Mouse (Mus musculus) cerebellum, adult 2 months (tissue): ENCODE data around the gene Mfsd5. TPM values are rescaled to one million over a fixed set of nuclear protein-coding genes. Genes with fewer than 3 reads are reported as not detected.

Source experiments
- DNase-seq, 2 experiments: peaks; one replicate each; pipeline ENCODE4 v3.0.0; 2021
- H3K27ac ChIP-seq: fragments of 200-500 bp; 2 replicates; pipeline ENCODE4 v1.5.1; 2012; ENCODE audit warnings: low read length, control low read depth, inconsistent platforms; ENCODE audit not compliant: insufficient read depth
- H3K27me3 ChIP-seq: fragments of 200-500 bp; 2 replicates; pipeline ENCODE4 v1.6.1; 2012; ENCODE audit warnings: inconsistent platforms, mild to moderate bottlenecking, low read length, moderate library complexity; ENCODE audit not compliant: control insufficient read depth, insufficient read depth
- H3K4me1 ChIP-seq: fragments of 200-500 bp; 2 replicates; pipeline ENCODE4 v1.6.1; 2011; ENCODE audit warnings: low read length; ENCODE audit not compliant: control insufficient read depth, insufficient read depth
- H3K4me3 ChIP-seq: fragments of 200-500 bp; replicated peaks from 2 replicates; pipeline ENCODE3; 2011; ENCODE audit warnings: mild to moderate bottlenecking, low read depth, low read length, control low read depth; ENCODE audit not compliant: insufficient read depth
- CTCF ChIP-seq: fragments of 200-500 bp; IDR thresholded peaks from 2 replicates; pipeline ENCODE4 v1.5.1; 2011; ENCODE audit warnings: low read depth, mild to moderate bottlenecking, control low read depth, low read length, moderate library complexity, borderline replicate concordance; ENCODE audit not compliant: insufficient read depth
- POLR2A ChIP-seq: fragments of 200-500 bp; IDR thresholded peaks from 2 replicates; pipeline ENCODE4 v1.6.1; 2011; ENCODE audit warnings: low read length, control low read depth, borderline replicate concordance; ENCODE audit not compliant: insufficient read depth
- WGBS: fragments of 180-500 bp; shearing (Covaris S2); methylation state at CpG from one replicate; pipeline ENCODE4 v1.1.7; 2018; 5-methylcytosine and 5-hydroxymethylcytosine counted together
- polyA plus RNA-seq: library from polyadenylated mRNA; depleted of rRNA; stranded (reverse); fragments of >200 nt; gene quantifications from 2 replicates; pipeline ENCODE4 v1.2.3, GENCODE M21; 2012; rRNA removed

The Mfsd5 gene
- polyA plus RNA-seq, 1 experiment, result 62.3 TPM

- no peak overlapping the region for H3K27ac ChIP-seq
- H3K4me3 ChIP-seq, result no peak overlapping the region
- no peak for TF ChIP-seq POLR2A
- no peak for TF ChIP-seq CTCF
- no peaks in the 10 kb centered on the region for H3K27me3 ChIP-seq
- no peaks in the 10 kb centered on the region for H3K4me1 ChIP-seq
- no peak for DNase-seq
Observed at GRCm38 (mm10) chr15:102311489-102311888, 32.2 kb downstream of the Mfsd5 start.

- no peak overlapping the region for H3K4me3 ChIP-seq
- H3K27ac ChIP-seq, result no peak overlapping the region
- TF ChIP-seq CTCF, result no peak
- no peak for TF ChIP-seq POLR2A
- WGBS, result 87% methylated on average over 8 of the region's 8 CpGs
- H3K4me1 ChIP-seq, result no peaks in the 10 kb centered on the region
- DNase-seq, result no peak
- H3K27me3 ChIP-seq, result no peaks in the 10 kb centered on the region
Observed at GRCm38 (mm10) chr15:102315292-102315691, 36.0 kb downstream of the Mfsd5 start.

GRCm38 (mm10) chr15:102316263-102316662 is 37.0 kb downstream of the Mfsd5 start:
- WGBS, result 82% methylated on average over 6 of the region's 6 CpGs

GRCm38 (mm10) chr15:102324654-102325473 is 45.6 kb downstream of the Mfsd5 start:
- Histone ChIP-seq H3K4me3 (no peak overlapping the region), H3K27ac (no peak overlapping the region), H3K4me1 (0 out of 2 replicates have a peak, but pooled peaks cover 2% of the 10 kb centered on the region), H3K27me3 (no peaks in the 10 kb centered on the region)
- WGBS, result 69% methylated on average over 12 of the region's 12 CpGs
- TF ChIP-seq CTCF (no peak), POLR2A (no peak)
- peak; percentile 34 to 39 for DNase-seq

More at GRCm38 (mm10) chr15:102316263-102316662, 37.0 kb downstream of the Mfsd5 start:
- Histone ChIP-seq H3K27ac (no peak overlapping the region), H3K4me1 (no peaks in the 10 kb centered on the region), H3K27me3 (no peaks in the 10 kb centered on the region), H3K4me3 (no peak overlapping the region)
- TF ChIP-seq POLR2A, result no peak
- TF ChIP-seq CTCF, result peak; percentile 81
- peak; percentile 55 to 64 for DNase-seq

GRCm38 (mm10) chr15:102326022-102326576 is 46.8 kb downstream of the Mfsd5 start, which contains the start of gene Pfdn5:
Gene Pfdn5 (plus strand): TSS chr15:102326116.
- H3K4me1 ChIP-seq, result peaks cover 4% of the 10 kb centered on the region; the same call in 1 of the 2 replicates

GRCm38 (mm10) chr15:102326892-102327291 is 47.6 kb downstream of the Mfsd5 start:
- no peak for DNase-seq
- H3K27ac ChIP-seq, result no peak overlapping the region
- peaks cover 5% of the 10 kb centered on the region; the same call in 1 of the 2 replicates for H3K4me1 ChIP-seq
- 64% methylated on average over 8 of the region's 8 CpGs for WGBS
- peak overlapping the region; percentile 78 for H3K4me3 ChIP-seq
- no peak for TF ChIP-seq POLR2A
- TF ChIP-seq CTCF, result no peak
- H3K27me3 ChIP-seq, result no peaks in the 10 kb centered on the region

More at GRCm38 (mm10) chr15:102326022-102326576, 46.8 kb downstream of the Mfsd5 start, which contains the start of gene Pfdn5:
- TF ChIP-seq CTCF (no peak; the same call in 1 of the 2 replicates), POLR2A (peak; percentile 61)
- H3K4me3 ChIP-seq, result peak within 1 kb of the TSS; percentile 78
- H3K27ac ChIP-seq, result peak within 1 kb of the TSS; percentile 46
- no peaks in the 10 kb centered on the region for H3K27me3 ChIP-seq
- WGBS, result under 1% methylated on average over 40 of the region's 40 CpGs
- peak; percentile 88 for DNase-seq

Other genes starting within 250 kb of the Mfsd5 start
- 114 TPM in 2 replicates for gene Eif4b, start 205.7 kb upstream of the Mfsd5 start, polyA plus RNA-seq
- 33.6 and 33.7 TPM in 2 replicates for gene Tns2, start 179.0 kb upstream of the Mfsd5 start, polyA plus RNA-seq
- gene Spryd3, start 143.2 kb upstream of the Mfsd5 start, polyA plus RNA-seq, result 159 and 161 TPM in 2 replicates
- 15.0 and 18.7 TPM in 2 replicates for gene Igfbp6, start 135.1 kb upstream of the Mfsd5 start, polyA plus RNA-seq
- gene Soat2, start 128.9 kb upstream of the Mfsd5 start, polyA plus RNA-seq, result 0.08 TPM in 1 of 2 replicates, not detected in the other
- gene Zfp740, start 76.2 kb upstream of the Mfsd5 start, polyA plus RNA-seq, result 79.3 and 81.7 TPM in 2 replicates
- 53.0 and 60.3 TPM in 2 replicates for gene Csad, start 74.7 kb upstream of the Mfsd5 start, polyA plus RNA-seq
- gene Itgb7, start 47.5 kb upstream of the Mfsd5 start, polyA plus RNA-seq, result 5.2 and 8.4 TPM in 2 replicates
- 12.8 and 12.9 TPM in 2 replicates for gene Rarg, start 21.9 kb upstream of the Mfsd5 start, polyA plus RNA-seq
- 0.13 and 0.15 TPM in 2 replicates for gene Gm9918, start 8.9 kb upstream of the Mfsd5 start, polyA plus RNA-seq
- gene Espl1, start 16.8 kb downstream of the Mfsd5 start, polyA plus RNA-seq, result 0.62 and 0.86 TPM in 2 replicates
- gene Pfdn5, start 46.7 kb downstream of the Mfsd5 start, polyA plus RNA-seq, result 318 and 360 TPM in 2 replicates
- 106 and 110 TPM in 2 replicates for gene Myg1, start 52.3 kb downstream of the Mfsd5 start, polyA plus RNA-seq
- 29.7 and 33.1 TPM in 2 replicates for gene Aaas, start 71.3 kb downstream of the Mfsd5 start, polyA plus RNA-seq
- 1.4 TPM in 2 replicates for gene Sp7, start 87.7 kb downstream of the Mfsd5 start, polyA plus RNA-seq
- gene Sp1, start 126.7 kb downstream of the Mfsd5 start, polyA plus RNA-seq, result 12.6 and 14.1 TPM in 2 replicates
- gene Amhr2, start 165.9 kb downstream of the Mfsd5 start, polyA plus RNA-seq, result 3.2 TPM in 2 replicates
- 160 and 164 TPM in 2 replicates for gene Prr13, start 179.6 kb downstream of the Mfsd5 start, polyA plus RNA-seq
- gene Pcbp2, start 191.1 kb downstream of the Mfsd5 start, polyA plus RNA-seq, result 539 and 562 TPM in 2 replicates
- gene Gm10337, start 224.3 kb downstream of the Mfsd5 start, polyA plus RNA-seq, result not detected in 2 replicates
- 130 and 149 TPM in 2 replicates for gene Map3k12, start 237.6 kb downstream of the Mfsd5 start, polyA plus RNA-seq
- gene Tarbp2, start 238.7 kb downstream of the Mfsd5 start, polyA plus RNA-seq, result 121 and 131 TPM in 2 replicates
- 8.5 and 10.4 TPM in 2 replicates for gene Npff, start 245.5 kb downstream of the Mfsd5 start, polyA plus RNA-seq